Mouse (Mus musculus) cerebellum, adult 8-10 months (tissue): ENCODE measurements around the gene Sstr3.

Source experiments
- DNase-seq: peaks from one replicate; pipeline ENCODE4 v3.0.0; 2022

The Sstr3 gene

DNA sequence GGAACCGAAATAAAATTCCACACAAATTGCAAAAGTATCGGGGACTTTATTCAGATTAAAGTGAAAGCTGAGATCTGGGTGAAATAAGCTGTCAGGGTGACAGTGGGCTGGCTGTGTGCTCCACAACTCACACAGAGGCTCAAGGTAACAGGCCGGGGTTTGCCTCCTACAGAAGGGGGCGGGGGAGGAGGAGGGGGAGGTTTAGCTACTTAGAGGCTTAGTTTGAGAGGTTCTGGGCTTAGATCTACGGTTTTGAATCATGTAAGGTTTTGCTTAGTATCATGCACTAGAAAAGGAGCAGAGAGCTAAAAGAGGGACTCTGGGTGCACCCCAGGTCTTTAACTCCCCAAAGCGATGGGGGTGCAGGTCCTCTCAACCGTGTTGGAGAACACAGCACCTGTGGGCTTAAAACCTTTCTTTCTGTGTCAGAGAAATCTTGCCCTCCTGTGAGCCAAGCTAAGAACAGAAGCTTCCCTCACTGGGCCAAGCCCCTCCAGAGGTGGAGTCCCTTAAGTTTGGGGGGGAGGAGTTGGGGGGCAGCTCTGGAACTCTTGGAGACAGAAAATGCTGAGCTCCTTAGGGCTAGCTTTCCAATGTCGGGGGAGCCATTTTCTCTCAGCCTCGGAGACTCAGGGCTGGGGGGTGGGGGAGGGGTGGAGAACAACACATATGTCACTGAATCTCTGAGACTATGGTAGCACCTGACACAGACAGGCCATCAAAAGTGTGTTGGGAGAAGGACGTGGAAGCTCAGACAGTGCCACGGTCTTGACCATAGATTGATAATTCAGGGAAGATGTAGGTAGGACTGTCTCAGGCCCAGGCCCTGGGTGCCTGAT, 14.9 kb upstream of the Sstr3 start:
- DNase-seq, result no peak

DNA sequence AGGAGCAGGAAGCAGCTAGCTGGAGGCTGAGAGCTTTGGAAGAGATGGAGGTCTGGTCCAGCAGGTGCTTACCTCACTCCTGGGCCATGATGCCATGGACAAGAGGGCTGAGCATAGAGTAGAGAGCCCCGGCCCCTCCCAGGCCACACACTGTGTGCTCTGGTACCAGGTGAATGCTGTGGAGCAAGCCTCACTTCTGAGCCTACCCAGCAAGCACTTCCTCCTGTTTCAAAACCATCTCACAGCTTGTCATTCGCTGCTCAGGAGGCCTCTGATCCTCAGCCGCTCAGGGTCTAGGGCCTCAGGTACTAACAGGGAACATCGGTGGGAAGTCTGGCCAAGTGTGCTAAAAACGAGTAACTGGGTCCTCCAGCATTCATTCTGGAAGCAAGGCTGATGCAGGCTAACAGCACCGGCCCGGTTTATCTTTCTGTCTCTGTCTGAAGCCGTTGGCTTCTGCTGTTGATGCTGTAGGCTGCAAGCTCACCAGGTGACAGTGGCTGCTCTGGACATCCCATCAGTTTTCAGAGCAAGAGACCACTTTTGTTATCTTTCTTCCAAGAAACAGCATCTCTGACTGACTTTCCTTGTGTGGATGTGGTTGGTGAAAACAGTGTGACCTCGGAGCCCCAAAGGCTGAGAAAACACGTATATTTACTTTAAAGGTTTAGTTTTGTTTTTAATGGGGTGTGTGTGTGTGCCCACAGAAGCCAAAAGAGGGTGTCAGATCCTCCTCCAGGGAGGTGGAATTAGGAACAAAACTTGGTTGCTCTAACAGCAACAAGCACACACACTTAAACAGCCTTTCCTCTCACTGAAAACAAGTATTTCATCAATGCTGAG, 13.4 kb upstream of the Sstr3 start:
- DNase-seq, result no peak

DNA sequence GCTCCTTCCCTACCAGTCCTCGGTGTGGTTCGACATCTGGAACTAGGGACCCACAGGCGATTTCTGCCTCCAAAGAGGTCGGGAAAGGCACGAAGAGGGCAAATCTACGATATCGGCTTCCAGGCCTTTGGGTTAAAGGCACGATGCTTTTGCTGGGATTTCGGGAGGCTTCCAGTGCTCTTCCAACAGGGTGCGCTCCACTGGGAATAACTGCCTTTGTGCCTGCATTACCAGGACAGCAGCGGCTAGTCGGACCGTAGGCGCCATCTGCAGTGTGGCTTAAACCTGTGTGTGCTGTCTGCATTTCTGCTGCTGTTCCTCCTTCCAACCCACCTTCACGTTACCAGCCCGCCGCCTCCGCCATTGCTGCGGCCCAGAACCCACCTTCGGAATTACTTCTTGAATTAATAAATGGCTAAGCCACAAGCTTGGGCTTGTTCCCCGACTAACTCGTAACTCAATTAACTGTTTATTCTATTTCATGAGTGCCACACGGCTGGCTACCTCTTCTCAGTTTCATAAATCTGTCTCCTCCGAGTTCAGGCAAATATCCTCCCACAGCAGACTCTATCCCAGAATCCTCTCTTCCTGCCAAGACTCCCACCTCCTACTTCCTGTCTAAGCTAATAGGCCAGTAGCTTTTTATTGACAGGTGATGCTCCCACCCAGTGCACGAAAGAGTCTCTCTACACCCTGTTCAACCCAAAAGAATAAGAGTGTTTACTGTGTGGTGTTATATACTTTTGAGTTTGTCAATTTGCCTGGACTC, 10.2 kb upstream of the Sstr3 start:
- no peak for DNase-seq

DNA sequence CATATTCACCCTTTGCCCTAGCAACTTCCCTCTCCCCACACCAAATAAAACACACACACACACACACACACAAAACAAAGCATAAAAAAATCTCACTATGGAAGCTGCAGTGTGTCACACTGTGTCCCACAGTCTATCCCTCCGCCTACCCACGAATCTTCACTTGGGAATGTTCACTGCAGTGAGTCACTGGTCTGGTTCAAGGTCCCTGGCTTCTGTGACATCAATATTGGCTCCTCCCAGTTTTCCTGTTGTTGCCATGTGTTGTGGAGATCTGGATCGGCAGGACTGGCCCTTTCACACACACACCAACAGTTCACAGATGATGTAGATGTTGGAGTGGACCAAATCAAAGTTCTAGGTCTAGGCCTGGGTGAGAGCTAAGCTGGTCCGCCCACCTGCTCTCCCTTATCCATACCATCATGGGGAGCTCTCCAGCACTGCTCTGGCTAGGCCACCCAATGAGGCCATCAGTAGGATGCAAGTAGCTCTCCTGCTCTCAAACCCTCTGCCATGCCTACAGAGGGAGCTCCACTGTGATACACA, 4.8 kb upstream of the Sstr3 start:
- no peak for DNase-seq

DNA sequence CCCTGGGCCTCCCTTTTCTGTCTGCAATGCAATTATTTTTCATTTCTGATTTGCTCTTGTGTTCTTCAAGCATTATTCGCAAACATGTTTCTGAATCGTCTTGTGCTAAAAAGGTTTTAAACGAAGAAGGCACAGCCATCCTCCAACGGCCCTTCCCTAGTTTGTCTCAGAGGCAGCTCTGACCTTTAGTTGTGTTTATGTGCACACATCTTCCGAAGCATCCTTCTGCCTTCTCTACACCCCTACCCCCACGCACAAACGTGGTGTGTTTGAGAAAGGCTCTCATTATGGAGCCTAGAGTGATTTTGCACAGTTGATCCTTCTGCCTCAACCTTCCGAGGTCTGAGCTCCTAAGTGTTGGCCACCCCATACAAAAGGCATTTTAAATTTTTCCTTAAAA, 4.2 kb upstream of the Sstr3 start:
- DNase-seq, result no peak

DNA sequence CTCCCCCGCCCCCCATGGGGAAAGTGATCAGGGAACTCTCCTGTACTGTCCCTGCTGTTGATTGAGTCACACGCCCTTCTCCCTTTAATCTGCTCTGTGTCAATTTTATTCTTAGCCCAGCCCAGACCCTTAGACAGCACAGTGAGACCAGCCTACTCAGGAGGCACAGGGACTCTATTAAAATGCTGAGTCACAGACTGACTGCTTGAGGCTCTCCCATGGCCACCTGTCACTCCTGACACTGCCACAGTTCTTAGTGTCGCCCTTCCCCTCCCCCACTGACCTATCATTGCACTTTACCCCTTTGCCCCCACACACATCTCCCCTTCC, 3.8 kb upstream of the Sstr3 start:
- no peak for DNase-seq

DNA sequence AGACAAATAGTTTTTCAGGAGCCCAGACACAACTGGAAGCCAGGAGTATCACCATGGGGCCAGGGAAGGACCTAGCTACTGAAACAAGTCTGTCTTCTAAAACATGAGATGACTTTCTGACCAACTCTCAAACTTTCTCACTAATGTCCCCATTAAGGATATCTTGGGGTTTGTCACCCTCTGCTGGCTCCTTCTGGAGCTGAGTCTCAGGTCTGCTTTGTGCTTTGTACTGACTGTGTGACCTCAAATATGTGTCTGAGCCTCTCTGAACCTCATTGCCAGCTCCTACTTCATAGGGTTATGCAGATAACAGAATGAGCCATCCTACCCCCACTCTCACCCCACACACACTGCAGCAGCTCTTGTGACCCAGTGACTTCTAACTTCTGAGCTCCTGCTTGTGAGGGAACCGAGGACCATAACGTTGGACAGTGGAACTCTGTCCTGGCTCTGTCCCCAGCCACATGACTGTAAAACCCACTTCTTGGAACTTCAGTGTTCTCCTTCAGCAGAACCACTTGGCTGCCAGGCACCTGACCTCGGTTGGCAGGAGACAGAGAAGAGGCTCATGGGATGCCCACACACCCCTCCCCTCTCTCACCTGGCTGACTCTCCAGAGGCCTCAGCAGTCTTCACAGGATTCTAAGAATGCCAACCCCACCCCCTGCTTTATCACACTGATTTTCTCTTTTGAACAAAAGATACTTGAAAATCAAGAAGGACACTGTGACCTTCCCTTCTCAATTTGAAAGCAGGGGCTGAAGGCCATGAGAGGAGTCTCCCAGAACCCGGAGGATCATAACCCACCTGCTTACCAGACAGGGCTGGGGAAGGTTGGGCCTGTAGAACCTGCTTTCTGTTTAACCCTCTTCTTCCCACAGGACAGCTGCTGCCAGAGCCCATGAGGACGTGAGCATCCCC, 3.2 kb upstream of the Sstr3 start:
- DNase-seq, result peak; percentile 40

DNA sequence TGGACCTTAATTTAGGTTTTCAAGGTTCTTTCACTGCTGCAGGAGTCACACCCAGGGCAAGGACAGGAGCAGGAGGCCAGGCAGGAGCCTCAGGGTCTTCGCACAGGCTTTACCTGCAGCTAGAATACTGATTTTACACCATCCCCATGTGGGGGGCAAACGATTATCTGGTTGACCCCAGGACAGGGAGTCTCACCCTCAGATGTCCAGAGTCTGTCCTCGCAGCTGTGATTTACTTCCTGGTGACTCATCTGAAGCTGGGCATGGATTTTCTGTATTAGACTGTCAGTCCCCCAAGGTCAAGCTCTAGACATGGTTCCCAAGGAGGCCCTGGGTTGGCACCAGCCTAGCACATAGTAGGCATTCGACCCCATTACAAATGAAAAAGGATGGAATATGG, 1.6 kb upstream of the Sstr3 start:
- no peak for DNase-seq

DNA sequence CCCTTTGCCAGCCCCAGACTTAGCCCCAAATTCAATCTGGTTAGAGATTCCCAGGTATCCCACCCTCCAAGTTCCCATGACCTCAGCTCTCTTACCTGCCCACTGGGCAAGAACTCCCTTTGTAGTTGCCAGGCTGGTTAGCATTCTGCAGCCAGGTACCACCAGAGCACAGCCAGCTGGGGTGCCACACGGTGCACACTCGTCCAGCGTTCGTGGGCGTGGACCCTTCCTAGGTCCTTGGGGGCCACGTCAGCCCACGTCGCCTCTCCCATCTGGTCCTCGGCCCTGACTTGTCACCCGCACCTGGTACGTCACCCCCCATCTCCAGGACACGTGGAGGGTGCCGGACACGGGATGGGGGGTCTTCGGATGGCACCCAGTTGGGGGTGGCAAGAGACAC, 444 bp downstream of the Sstr3 start:
- peak; percentile 49 for DNase-seq

DNA sequence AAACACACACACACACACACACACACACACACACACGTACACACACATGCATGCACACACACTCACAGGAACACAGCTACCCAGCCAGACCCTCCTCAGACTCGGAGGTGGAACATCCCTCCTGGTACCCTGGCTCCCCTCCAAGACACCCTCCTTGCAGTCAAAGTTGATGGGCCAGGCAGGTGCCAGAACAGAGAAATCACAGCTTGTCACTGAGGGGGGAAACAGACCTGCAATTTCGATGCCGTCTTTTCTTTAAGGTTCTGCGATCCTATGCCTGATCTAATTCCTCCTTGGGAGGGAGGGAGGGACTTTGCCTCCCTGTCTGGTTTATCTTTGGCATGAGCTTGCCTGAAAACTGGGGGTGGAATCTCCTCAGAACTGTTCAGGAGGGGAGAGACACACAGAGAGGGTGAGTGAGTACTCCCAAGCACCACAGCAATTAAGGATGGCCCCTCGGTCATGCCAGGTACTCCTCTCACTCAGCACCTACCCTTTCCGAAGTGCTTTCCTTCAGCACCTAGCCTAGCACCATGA, 1.6 kb downstream of the Sstr3 start:
- DNase-seq, result peak; percentile 58

DNA sequence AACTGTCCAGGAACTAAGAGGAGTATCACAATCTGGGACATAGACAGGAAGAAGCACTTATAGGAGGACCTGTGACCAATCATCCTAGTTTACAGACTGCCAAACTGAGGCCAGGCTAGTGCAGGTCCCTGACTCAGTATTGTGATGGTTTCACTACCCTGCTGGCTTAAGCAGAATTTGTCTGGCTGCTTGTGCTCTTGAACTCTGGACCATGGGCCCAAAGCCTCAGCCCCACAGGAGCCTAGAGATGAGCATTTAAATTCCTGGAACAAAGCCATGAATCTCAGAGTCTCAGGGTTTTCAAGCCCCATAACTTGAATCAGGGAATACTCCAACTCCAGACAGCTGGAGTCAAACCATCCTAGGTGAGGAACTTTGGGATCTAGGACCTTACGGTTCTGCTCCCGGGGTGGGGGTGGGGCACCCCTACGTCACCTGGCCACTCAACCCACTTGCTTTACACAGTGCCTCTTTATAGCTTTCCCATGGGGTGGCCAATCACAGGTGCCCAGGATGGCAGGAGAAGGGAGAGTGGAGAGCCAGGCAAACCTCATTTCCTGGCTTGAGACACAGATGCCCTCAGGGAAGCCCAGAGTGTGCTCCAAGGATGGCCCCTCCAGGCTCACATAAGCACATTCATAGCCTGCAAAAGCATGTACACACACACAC, 2.3 kb downstream of the Sstr3 start:
- DNase-seq, result peak; percentile 60

DNA sequence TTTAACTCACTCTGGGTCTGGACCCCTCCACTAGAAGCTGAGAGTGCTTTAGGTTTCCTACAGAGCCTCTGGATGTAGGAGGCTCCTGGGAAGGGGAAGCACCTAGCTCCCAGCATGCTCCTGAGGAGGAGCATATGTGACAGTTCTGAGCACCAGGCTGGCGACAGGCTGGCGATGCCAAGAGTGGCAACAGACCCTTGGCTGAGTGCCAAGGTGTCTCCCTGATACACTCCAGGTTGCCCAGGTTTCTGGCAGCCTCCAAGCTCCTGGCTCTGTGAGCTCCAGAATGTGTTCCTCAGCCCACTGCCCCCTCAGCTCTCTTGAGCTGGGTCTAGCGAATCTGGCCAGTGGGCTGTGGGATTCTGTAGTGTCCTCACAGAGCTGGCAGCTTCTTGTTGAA, 2.9 kb downstream of the Sstr3 start:
- DNase-seq, result peak; percentile 77

DNA sequence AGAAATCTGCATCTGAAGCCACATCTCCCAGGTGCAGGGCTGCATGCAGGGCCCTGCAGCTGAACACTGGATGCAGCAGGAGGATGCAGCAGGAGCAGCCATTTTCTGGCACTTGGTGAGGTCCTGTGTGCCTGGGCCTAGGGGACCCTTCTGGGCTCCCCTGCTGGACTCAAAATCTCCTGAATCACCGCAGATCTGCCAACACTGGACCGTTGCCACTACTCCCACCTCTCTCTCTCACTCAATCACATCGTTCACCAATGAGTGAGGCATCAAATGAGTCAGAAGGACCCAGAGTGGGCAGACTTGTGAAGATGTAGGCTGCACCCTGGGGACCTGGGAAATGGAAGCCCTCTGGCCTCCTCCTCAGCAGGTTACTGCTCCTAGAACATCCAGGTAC, 3.4 kb downstream of the Sstr3 start:
- no peak for DNase-seq

DNA sequence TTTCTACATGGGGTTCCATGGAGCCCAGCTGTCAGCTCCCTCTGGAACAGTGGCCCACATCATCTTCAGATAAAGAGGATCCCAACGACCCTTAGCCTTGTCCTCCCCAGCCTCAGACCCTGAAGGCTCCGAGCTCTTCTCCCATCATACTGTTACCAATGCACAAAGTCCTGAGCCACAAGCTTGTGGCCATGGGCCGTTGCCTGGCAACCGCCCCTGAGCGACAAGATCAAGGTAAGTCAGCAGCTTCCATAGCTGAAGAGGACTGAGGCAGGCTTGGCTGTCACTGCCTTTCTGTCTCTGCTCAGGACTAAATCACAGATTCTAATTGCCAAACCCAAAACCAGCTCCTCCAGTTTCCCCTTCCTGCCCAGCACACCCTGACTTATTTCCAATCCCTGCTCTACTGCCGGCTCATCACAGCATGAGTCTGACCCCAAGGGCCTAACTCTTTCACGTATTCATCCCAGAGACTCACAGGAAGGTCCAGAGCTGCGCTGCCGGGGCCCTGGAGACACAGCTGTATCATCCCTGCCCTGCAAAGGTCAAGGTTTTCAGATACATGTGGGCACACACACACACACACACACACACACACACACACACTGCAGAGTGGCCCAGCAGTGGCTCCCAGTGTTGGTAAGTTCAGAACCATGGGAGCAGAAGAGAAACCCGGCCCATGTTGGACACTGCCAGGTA, 8.6 kb downstream of the Sstr3 start:
- no peak for DNase-seq

DNA sequence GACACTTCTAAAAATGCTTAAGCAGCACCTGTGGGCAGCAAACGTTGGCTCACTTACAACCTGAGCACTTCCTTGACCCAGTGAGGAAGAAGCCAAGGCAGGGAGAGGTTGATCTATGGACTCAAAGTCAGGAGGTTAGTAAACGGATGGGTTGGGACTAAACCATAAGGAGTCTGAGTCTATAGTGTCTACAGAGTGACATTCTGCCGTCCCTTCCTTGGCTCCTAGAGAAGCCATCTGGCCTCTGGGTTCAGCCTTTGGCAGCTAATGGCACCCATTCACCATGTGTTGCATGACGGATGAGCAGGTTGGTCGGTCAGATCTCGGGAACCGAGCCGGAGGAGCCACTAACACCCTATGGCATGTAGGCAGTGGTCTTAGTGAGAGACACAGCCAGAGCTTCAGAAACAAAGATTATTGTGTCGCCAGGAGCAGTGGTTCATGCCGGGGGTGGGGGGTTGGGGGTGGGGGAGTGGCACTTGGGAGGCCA, 11.1 kb downstream of the Sstr3 start:
- DNase-seq, result peak; percentile 72

DNA sequence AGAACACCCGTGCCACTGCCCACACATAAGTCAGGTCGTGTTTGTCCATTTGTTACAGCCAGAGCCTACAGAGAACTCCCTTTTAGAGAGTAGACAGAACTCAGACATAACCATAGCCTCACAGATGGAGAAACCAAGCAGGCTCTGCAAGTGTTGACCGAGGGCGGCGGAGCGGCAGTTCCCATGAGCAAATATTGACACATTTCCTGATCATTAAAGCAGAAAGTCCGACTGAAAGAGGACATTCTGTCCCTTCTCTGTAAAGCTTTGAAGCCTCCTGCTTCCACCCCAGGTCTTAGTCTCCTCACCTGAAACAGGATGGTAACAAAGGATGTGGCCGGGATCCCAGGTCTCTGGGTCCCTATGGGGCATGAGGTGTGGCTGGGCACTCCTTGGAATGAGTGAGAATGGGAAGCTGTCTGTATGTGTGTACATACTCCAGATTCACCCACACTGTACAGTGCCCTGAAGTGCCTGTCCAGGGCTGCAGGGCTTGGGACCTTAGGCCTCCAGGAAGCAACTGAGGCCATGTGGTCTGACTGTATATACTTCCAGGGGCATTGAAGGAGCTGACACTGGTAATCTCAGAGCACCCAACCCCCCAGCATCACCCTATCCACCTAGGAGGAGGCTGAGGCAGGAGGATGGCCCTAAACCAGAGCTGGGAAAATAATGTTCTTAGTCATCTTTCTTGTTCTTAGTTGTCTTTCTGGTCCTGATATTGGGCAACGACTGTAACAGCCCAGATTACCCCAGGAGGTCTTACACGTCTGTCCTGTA, 11.7 kb downstream of the Sstr3 start:
- no peak for DNase-seq

DNA sequence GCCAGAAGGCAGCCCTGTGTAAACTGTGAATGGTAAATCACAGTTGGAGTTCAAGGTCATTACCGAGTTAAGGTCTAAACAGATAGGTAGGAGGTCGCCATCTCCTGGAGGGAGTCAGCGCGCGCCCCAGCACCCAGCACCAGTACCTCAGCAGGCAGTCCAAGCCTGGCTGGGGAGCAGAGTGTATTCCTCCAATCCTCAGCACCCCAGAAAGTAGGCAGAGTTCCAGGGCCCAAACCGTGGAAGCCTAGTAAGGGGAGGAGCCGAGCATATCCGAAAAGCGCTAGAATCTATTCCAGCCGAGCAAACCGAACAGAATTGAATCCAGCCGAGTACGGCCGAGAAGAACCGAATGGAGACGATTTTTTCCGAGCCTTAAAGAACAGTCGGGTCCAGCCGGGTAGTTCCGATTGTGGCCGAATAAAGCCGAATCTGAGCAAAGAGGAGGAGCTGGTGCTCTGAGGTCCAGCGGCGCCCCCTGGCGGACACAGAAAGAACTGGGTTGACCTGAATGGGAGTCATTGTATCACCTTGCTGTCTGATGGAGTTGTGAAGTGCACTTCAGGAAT, 12.5 kb downstream of the Sstr3 start:
- peak; percentile 100 for DNase-seq

DNA sequence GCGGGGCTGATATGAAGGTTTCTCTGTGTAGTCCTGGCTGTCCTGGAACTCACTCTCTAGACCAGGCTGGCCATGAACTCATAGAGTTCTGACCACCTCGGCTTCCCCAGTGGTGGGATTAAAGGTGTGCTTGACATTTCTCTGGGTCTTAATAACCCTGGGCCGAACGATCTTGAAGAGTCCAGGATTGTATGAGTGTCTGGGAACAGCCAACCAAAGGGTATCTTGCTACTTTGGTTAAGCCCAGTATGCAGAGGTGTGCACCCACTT, 13.1 kb downstream of the Sstr3 start:
- no peak for DNase-seq

DNA sequence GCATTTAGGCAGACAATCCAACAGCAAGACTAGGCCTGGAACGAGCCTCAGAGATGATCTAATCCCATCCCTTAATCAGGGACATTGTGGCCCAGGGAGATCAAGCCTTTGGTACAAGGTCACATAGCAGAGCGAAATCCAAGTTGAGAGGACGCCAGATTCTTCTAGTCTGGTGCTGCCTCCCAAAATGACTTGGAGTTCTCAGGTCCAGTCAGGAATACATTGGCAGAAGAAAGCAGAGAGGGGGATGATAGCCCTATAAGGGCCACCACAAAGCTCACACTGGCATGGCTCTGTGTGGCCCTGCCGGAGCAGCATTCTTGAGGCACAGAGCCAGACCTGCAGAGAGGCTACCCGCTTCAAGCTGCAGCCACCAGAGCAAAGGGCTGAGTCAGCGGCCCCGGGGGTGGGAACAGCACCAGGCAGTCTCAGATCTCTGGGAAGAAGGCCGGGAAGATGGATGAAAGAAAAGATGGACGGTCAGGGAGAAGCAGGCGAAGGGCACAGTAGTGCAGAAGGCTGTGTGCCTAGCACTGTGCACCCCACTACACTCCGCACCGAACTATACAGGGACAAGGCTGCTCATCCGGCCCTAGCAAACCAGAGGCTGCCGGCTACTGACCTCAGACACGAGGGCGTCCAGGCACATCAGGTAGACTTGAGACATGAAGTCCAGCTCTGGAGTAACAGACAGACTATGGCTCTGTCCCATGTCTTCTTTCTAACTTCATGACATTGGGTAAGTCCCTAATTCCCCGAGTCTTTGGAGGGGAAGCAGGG, 13.6 kb downstream of the Sstr3 start, which contains the start of gene C1qtnf6:
Gene C1qtnf6 (minus strand): TSS at position 746 of the 780 bp plus-strand sequence.
- DNase-seq, result peak; percentile 64
